Mouse (Mus musculus) cerebellum, adult 2 months (tissue): ENCODE results near the gene Samt4.
"Not testable (repeated sequence)": the region's sequence is repeated elsewhere in the genome, so short reads cannot be mapped to it uniquely, and the experiment has no call there.

Experiments
- CTCF ChIP-seq: fragments of 200-500 bp; IDR thresholded peaks from 2 replicates; pipeline ENCODE4 v1.5.1; 2011; ENCODE audit warnings: low read depth, mild to moderate bottlenecking, control low read depth, low read length, moderate library complexity, borderline replicate concordance; ENCODE audit not compliant: insufficient read depth
- POLR2A ChIP-seq: fragments of 200-500 bp; IDR thresholded peaks from 2 replicates; pipeline ENCODE4 v1.6.1; 2011; ENCODE audit warnings: low read length, control low read depth, borderline replicate concordance; ENCODE audit not compliant: insufficient read depth

DNA sequence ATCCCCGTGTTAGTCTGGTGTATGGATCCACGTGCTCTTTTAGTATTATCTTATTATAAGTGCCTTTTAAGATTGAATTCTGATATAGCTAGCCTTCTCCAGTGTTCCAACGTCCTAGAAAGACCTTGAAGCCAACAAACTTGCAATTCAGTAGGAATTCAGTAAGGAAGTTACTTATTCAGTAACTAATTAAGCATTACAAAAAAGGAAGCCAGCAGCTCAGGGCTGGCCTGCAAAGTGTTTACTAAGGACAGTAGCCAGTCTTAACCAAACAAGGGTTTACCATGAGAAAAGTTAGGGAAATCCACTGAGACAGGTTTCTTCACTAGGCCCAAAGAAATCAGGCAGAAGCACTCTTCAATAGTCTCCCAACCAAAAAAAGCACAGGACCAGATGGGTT, 13.4 kb upstream of the Samt4 start:
- not testable (repeated sequence) for TF ChIP-seq POLR2A, CTCF
